Mouse (Mus musculus): Measurements from ENCODE around the gene Klf16. TPM values are rescaled to one million over a fixed set of nuclear protein-coding genes. Genes with fewer than 3 reads are reported as not detected.
A peak's percentile ranks its signal among the peaks of the same experiment; 100 is the strongest.

Gene Klf16
- total RNA-seq, 1 experiment: 23.5 TPM

DNA sequence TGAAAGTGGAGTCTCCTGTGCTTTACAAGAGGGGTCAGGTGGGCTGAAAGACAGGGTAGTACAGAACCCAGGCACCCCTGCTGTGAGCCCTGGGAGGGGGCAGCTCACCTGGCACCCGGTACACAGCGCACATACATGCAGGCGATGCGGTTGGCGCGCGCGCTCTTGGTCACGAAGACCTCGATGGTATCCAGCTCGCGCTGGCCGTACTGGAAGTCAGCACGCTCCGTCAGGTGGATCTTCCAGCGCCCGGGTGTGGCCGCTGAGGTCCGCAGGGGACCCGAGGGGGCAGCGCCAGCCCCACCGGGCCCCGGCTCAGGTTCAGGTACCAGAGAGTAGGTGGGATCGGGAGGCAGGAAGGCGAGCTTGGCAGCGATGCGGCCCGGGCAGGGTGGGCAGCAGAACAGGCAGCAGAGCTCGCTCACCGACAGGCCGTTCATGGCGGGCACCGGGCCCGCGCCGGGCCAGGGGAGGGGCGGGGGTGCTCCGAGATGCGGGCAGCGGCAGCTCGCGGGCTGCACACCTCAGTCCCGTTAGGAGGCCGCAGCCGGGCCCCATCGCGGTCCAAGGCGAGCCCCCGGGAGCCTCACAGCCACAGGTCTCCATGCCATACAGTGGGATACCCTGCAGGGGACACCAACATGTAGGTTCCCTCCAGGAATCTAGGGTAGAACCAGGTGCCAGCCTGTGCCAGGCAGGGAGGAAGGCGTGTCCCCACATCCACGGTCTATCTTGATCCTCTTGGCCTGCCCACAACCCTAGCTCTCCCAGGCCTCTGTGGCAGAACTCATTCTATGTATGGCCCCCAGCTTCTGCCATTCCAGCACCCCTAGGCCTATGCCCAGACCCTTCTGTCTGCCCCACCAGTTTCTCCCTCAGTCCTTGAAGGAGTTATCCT lies 9.5 kb upstream of the Klf16 start:
- no peak for TF ChIP-seq CHD2 (IDR thresholded peaks at IDR 0.05; ENCODE audit: low read depth, low read length)
- no peak for TF ChIP-seq MAFK (IDR thresholded peaks at IDR 0.05; ENCODE audit: insufficient read depth, low read depth, low read length)
- no peak for TF ChIP-seq HCFC1 (IDR thresholded peaks at IDR 0.05; ENCODE audit: borderline replicate concordance, insufficient read depth, low read length)
- TF ChIP-seq ZNF384 (IDR thresholded peaks at IDR 0.05; ENCODE audit: low read depth, low read length): no peak
- no peak for TF ChIP-seq ZC3H11A (IDR thresholded peaks at IDR 0.05; ENCODE audit: borderline replicate concordance, low read depth, low read length)
- H3K4me3 ChIP-seq (ENCODE audit: insufficient read depth in 1 of 2, low read depth in 1 of 2, low read length in 2 of 2, poor library complexity in 1 of 2, severe bottlenecking in 1 of 2): peak overlapping the region; percentile 6 to 56; a peak in 2 of 4 replicates
- no peaks in the 10 kb centered on the region for H3K9me3 ChIP-seq (ENCODE audit: control insufficient read depth, insufficient read depth, low read depth, low read length)
- H3K27ac ChIP-seq (ENCODE audit: insufficient read depth, low read depth, low read length, poor library complexity, severe bottlenecking): no peak overlapping the region
- DNase-seq (ENCODE audit: low read depth, low spot score): no peak
- H3K36me3 ChIP-seq (ENCODE audit: control insufficient read depth, insufficient read depth, low read length, poor library complexity, severe bottlenecking): no peaks in the 10 kb centered on the region; the same call in 1 of the 2 replicates
- H3K4me1 ChIP-seq (ENCODE audit: control insufficient read depth in 2 of 2, insufficient read depth in 2 of 2, low read length in 2 of 2, poor library complexity in 1 of 2): peaks cover 3 to 18% of the 10 kb centered on the region in 2 experiments; a peak in 3 of 4 replicates
- H3K9ac ChIP-seq (ENCODE audit: insufficient read depth, low read depth, low read length, poor library complexity, severe bottlenecking): 0 out of 2 replicates have a peak overlapping the region, but pooled peaks have one; percentile 43
- in situ Hi-C loops (cut with MboI; ENCODE audit: low sequenced_read_pairs in 2 of 2, unreplicated experiment in 2 of 2): no loop called here

GRCm38 (mm10) chr10:80585581-80585980 lies 8.5 kb upstream of the Klf16 start:
- no peaks in the 10 kb centered on the region for H3K9me3 ChIP-seq (ENCODE audit: control insufficient read depth, insufficient read depth, low read depth, low read length)
- no peak overlapping the region for H3K27ac ChIP-seq (ENCODE audit: insufficient read depth, low read depth, low read length, poor library complexity, severe bottlenecking)
- no peaks in the 10 kb centered on the region; the same call in 1 of the 2 replicates for H3K36me3 ChIP-seq (ENCODE audit: control insufficient read depth, insufficient read depth, low read length, poor library complexity, severe bottlenecking)
- no peak overlapping the region for H3K9ac ChIP-seq (ENCODE audit: insufficient read depth, low read depth, low read length, poor library complexity, severe bottlenecking)
- H3K4me1 ChIP-seq (ENCODE audit: control insufficient read depth in 2 of 2, insufficient read depth in 2 of 2, low read length in 2 of 2, poor library complexity in 1 of 2): peaks cover 3 to 16% of the 10 kb centered on the region in 2 experiments; a peak in 3 of 4 replicates
- no peak for TF ChIP-seq ZNF384 (IDR thresholded peaks at IDR 0.05; ENCODE audit: low read depth, low read length)
- TF ChIP-seq HCFC1 (IDR thresholded peaks at IDR 0.05; ENCODE audit: borderline replicate concordance, insufficient read depth, low read length): no peak
- no peak for TF ChIP-seq CHD2 (IDR thresholded peaks at IDR 0.05; ENCODE audit: low read depth, low read length)
- no peak for TF ChIP-seq ZC3H11A (IDR thresholded peaks at IDR 0.05; ENCODE audit: borderline replicate concordance, low read depth, low read length)
- TF ChIP-seq MAFK (IDR thresholded peaks at IDR 0.05; ENCODE audit: insufficient read depth, low read depth, low read length): no peak
- no peak for DNase-seq (ENCODE audit: low read depth, low spot score)
- H3K4me3 ChIP-seq (ENCODE audit: insufficient read depth in 1 of 2, low read depth in 1 of 2, low read length in 2 of 2, poor library complexity in 1 of 2, severe bottlenecking in 1 of 2): no peak overlapping the region
- in situ Hi-C loops (cut with MboI; ENCODE audit: low sequenced_read_pairs in 2 of 2, unreplicated experiment in 2 of 2): no loop called here

- peaks cover 3 to 16% of the 10 kb centered on the region in 2 experiments; a peak in 3 of 4 replicates for H3K4me1 ChIP-seq (ENCODE audit: control insufficient read depth in 2 of 2, insufficient read depth in 2 of 2, low read length in 2 of 2, poor library complexity in 1 of 2)
- TF ChIP-seq ZC3H11A (IDR thresholded peaks at IDR 0.05; ENCODE audit: borderline replicate concordance, low read depth, low read length) (no peak), MAFK (IDR thresholded peaks at IDR 0.05; ENCODE audit: insufficient read depth, low read depth, low read length) (no peak), HCFC1 (IDR thresholded peaks at IDR 0.05; ENCODE audit: borderline replicate concordance, insufficient read depth, low read length) (no peak), ZNF384 (IDR thresholded peaks at IDR 0.05; ENCODE audit: low read depth, low read length) (no peak), CHD2 (IDR thresholded peaks at IDR 0.05; ENCODE audit: low read depth, low read length) (no peak)
- 0 out of 4 replicates have a peak overlapping the region, but pooled peaks of 1 of the 2 experiments have one; percentile 4 for H3K4me3 ChIP-seq (ENCODE audit: insufficient read depth in 1 of 2, low read depth in 1 of 2, low read length in 2 of 2, poor library complexity in 1 of 2, severe bottlenecking in 1 of 2)
- no peaks in the 10 kb centered on the region for H3K9me3 ChIP-seq (ENCODE audit: control insufficient read depth, insufficient read depth, low read depth, low read length)
- no peak overlapping the region for H3K27ac ChIP-seq (ENCODE audit: insufficient read depth, low read depth, low read length, poor library complexity, severe bottlenecking)
- DNase-seq (ENCODE audit: low read depth, low spot score): no peak
- H3K9ac ChIP-seq (ENCODE audit: insufficient read depth, low read depth, low read length, poor library complexity, severe bottlenecking): no peak overlapping the region
- H3K36me3 ChIP-seq (ENCODE audit: control insufficient read depth, insufficient read depth, low read length, poor library complexity, severe bottlenecking): no peaks in the 10 kb centered on the region; the same call in 1 of the 2 replicates
- in situ Hi-C loops (cut with MboI; ENCODE audit: low sequenced_read_pairs in 2 of 2, unreplicated experiment in 2 of 2): no loop called here
Measured at GRCm38 (mm10) chr10:80584642-80585552, 7.8 kb upstream of the Klf16 start.

- Histone ChIP-seq H3K36me3 (ENCODE audit: control insufficient read depth, insufficient read depth, low read length, poor library complexity, severe bottlenecking) (no peaks in the 10 kb centered on the region; the same call in 1 of the 2 replicates), H3K4me1 (ENCODE audit: control insufficient read depth in 2 of 2, insufficient read depth in 2 of 2, low read length in 2 of 2, poor library complexity in 1 of 2) (peaks cover 3 to 12% of the 10 kb centered on the region in 2 experiments; a peak in 3 of 4 replicates), H3K27ac (ENCODE audit: insufficient read depth, low read depth, low read length, poor library complexity, severe bottlenecking) (no peak overlapping the region), H3K4me3 (ENCODE audit: insufficient read depth in 1 of 2, low read depth in 1 of 2, low read length in 2 of 2, poor library complexity in 1 of 2, severe bottlenecking in 1 of 2) (peak overlapping the region; percentile 32 to 33; a peak in 2 of 4 replicates), H3K9ac (ENCODE audit: insufficient read depth, low read depth, low read length, poor library complexity, severe bottlenecking) (no peak overlapping the region), H3K9me3 (ENCODE audit: control insufficient read depth, insufficient read depth, low read depth, low read length) (no peaks in the 10 kb centered on the region)
- TF ChIP-seq ZNF384 (IDR thresholded peaks at IDR 0.05; ENCODE audit: low read depth, low read length): no peak
- no peak for TF ChIP-seq MAFK (IDR thresholded peaks at IDR 0.05; ENCODE audit: insufficient read depth, low read depth, low read length)
- no peak for TF ChIP-seq CHD2 (IDR thresholded peaks at IDR 0.05; ENCODE audit: low read depth, low read length)
- no peak for TF ChIP-seq HCFC1 (IDR thresholded peaks at IDR 0.05; ENCODE audit: borderline replicate concordance, insufficient read depth, low read length)
- no peak for TF ChIP-seq ZC3H11A (IDR thresholded peaks at IDR 0.05; ENCODE audit: borderline replicate concordance, low read depth, low read length)
- DNase-seq (ENCODE audit: low read depth, low spot score): no peak
- in situ Hi-C loops (cut with MboI; ENCODE audit: low sequenced_read_pairs in 2 of 2, unreplicated experiment in 2 of 2): no loop called here
Measured at GRCm38 (mm10) chr10:80584045-80584488, 6.9 kb upstream of the Klf16 start.
